Mouse (Mus musculus) heart, adult 2 months (tissue): Measurements from ENCODE around the gene Zfp513.
A peak's percentile ranks its signal among the peaks of the same experiment; 100 is the strongest.

Source experiments
- CTCF ChIP-seq: fragments of 200-600 bp; IDR thresholded peaks from 2 replicates; pipeline ENCODE4 v1.8.1; 2022; ENCODE audit warnings: antibody characterized with exemption, mild to moderate bottlenecking, moderate library complexity
- EP300 ChIP-seq: fragments of 200-500 bp; IDR thresholded peaks from 2 replicates; pipeline ENCODE4 v1.6.1; 2011; ENCODE audit warnings: low read depth, low read length, control low read depth; ENCODE audit not compliant: insufficient read depth
- POLR2A ChIP-seq: fragments of 200-500 bp; IDR thresholded peaks from 2 replicates; pipeline ENCODE4 v1.6.1; 2011; ENCODE audit warnings: mild to moderate bottlenecking, low read depth, low read length, control low read depth; ENCODE audit not compliant: insufficient read depth

DNA sequence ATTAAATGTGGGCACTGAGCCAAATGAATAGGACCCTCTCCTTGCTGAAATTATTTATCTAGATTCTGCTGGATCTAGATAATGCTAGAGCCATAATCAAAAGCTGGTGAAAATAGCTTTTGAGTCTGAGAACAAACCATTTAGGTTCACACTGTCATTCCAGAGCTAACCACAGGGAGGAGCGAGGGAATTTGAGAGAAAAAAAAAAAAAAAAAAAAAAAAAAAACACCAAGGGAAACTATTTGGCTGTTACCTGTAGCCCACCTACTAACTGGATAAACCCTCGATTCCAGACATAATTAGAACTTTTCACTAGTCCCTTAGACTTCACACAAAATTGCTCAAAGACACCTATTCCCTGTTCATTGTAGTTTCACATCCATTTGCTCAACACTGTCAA lies 17.0 kb upstream of the Zfp513 start:
- TF ChIP-seq CTCF, result peak; percentile 65
- no peak for TF ChIP-seq EP300
- TF ChIP-seq POLR2A, result no peak
